ENCODE assay signal across 17 mouse cellular contexts in genomic region chr6:135541566-135541965, GRCm38 (mm10).
"Had no signal": no experiment of that assay in that cellular context is flagged by ENCODE, and none has a peak within 500 bp of the region (broad histone marks: within the 10 kb centered on the region; RNA-seq: fewer than 3 reads in every experiment).

No protein-coding gene starts in this region.

- H3K27ac ChIP-seq: kidney, embryonic 15.5 days; left cerebral cortex, adult 2 months; limb, embryonic 10.5 days; limb, embryonic 13.5 days; liver, embryonic 14.5 days; macrophage; midbrain, embryonic 13.5 days had no signal

- H3K9ac ChIP-seq: kidney, embryonic 15.5 days; limb, embryonic 13.5 days; liver, embryonic 14.5 days; liver, postnatal 0 days; lung, embryonic 14.5 days; midbrain, embryonic 13.5 days had no signal

- H3K27me3 ChIP-seq: kidney, embryonic 15.5 days; midbrain, embryonic 13.5 days had no signal

- ATAC-seq: liver, postnatal 0 days; lung, postnatal 0 days; midbrain, embryonic 13.5 days; midbrain, embryonic 16.5 days had no signal

- DNase-seq: kidney, postnatal 10 days; kidney, postnatal 36 days; layer of hippocampus, postnatal 36 days; liver, postnatal 0 days; lung, embryonic 14.5 days; thymus, adult 18-20 months; thymus, postnatal 36 days had no signal

- H3K4me2 ChIP-seq: kidney, embryonic 15.5 days; limb, embryonic 13.5 days; liver, embryonic 11.5 days; lung, embryonic 14.5 days; midbrain, embryonic 13.5 days had no signal

- H3K4me3 ChIP-seq: kidney, embryonic 15.5 days; left cerebral cortex, adult 2 months; limb, embryonic 10.5 days; limb, embryonic 13.5 days; midbrain, embryonic 13.5 days had no signal

- H3K9me3 ChIP-seq: kidney, embryonic 15.5 days; limb, embryonic 10.5 days; limb, embryonic 13.5 days; midbrain, embryonic 13.5 days had no signal

- H3K36me3 ChIP-seq: kidney, embryonic 15.5 days; limb, embryonic 10.5 days; limb, embryonic 13.5 days; midbrain, embryonic 13.5 days had no signal
